Mouse (Mus musculus) C2C12 (cell line): ENCODE measurements around the gene Gal3st1.

Experiments used
- CEBPB ChIP-seq: IDR thresholded peaks from one replicate; pipeline ENCODE4 v1.6.1; 2011; ENCODE audit warnings: low read depth, mild to moderate bottlenecking, control low read depth, moderate library complexity
- CTCF ChIP-seq: IDR thresholded peaks from one replicate; pipeline ENCODE4 v1.5.1; 2011; ENCODE audit not compliant: control insufficient read depth, insufficient read depth, insufficient read length
- FOSL1 ChIP-seq: IDR thresholded peaks from one replicate; pipeline ENCODE4 v1.8.0; 2011; ENCODE audit warnings: mild to moderate bottlenecking, low read length; ENCODE audit not compliant: poor library complexity, insufficient read depth, severe bottlenecking
- MAX ChIP-seq: IDR thresholded peaks from one replicate; pipeline ENCODE4 v1.6.1; 2011; ENCODE audit warnings: mild to moderate bottlenecking, control low read depth
- MYOD1 ChIP-seq: IDR thresholded peaks from one replicate; pipeline ENCODE4 v1.6.1; 2011; ENCODE audit warnings: low read depth; ENCODE audit not compliant: control insufficient read depth, insufficient read length
- MYOG ChIP-seq: IDR thresholded peaks from one replicate; pipeline ENCODE4 v1.6.1; 2011; ENCODE audit not compliant: control insufficient read depth, insufficient read length; ENCODE audit errors: extremely low read depth
- USF1 ChIP-seq: IDR thresholded peaks from one replicate; pipeline ENCODE4 v1.6.1; 2011; ENCODE audit warnings: low read depth, mild to moderate bottlenecking, control low read depth, moderate library complexity

GRCm38 (mm10) chr11:3982275-3983209 lies 894 bp upstream of the Gal3st1 start:
- no peak for TF ChIP-seq USF1
- TF ChIP-seq CTCF, result no peak
- no peak for TF ChIP-seq MAX
- no peak for TF ChIP-seq MYOG
- TF ChIP-seq MYOD1, result no peak
- no peak for TF ChIP-seq FOSL1
- TF ChIP-seq CEBPB, result no peak
